Mouse (Mus musculus) CH12F3 (cell line): ENCODE results near the gene Oas1g.
"Not testable (repeated sequence)": the region's sequence is repeated elsewhere in the genome, so short reads cannot be mapped to it uniquely, and the experiment has no call there.

Source experiments
- in situ Hi-C: fragments of 300-500 bp; cut with MboI; formaldehyde crosslinking; loops from 2 replicates; pipeline ENCODE4 v1.14.3; 2020; ENCODE audit warnings: low sequenced_read_pairs

Oas1g gene

GRCm38 (mm10) chr5:120890991-120891390 is 3.6 kb upstream of the Oas1g start:
- in situ Hi-C loops = no loop called here

GRCm38 (mm10) chr5:120890026-120890425 is 2.6 kb upstream of the Oas1g start:
- in situ Hi-C loops = no loop called here

GRCm38 (mm10) chr5:120888294-120888815 is 942 bp upstream of the Oas1g start:
- in situ Hi-C loops = not testable (repeated sequence)

GRCm38 (mm10) chr5:120887831-120888230 is 418 bp upstream of the Oas1g start:
- in situ Hi-C loops = no loop called here

- in situ Hi-C loops = not testable (repeated sequence)
Measured at GRCm38 (mm10) chr5:120881681-120882080, 5.7 kb downstream of the Oas1g start.

GRCm38 (mm10) chr5:120878803-120879202 is 8.6 kb downstream of the Oas1g start:
- in situ Hi-C loops = not testable (repeated sequence)

- in situ Hi-C loops = not testable (repeated sequence)
Measured at GRCm38 (mm10) chr5:120877407-120877806, 10.0 kb downstream of the Oas1g start.

GRCm38 (mm10) chr5:120876839-120877238 is 10.6 kb downstream of the Oas1g start:
- in situ Hi-C loops = not testable (repeated sequence)

- in situ Hi-C loops = no loop called here
Measured at GRCm38 (mm10) chr5:120871469-120871868, 15.9 kb downstream of the Oas1g start.

- in situ Hi-C loops = no loop called here
Measured at GRCm38 (mm10) chr5:120870782-120871181, 16.6 kb downstream of the Oas1g start.

GRCm38 (mm10) chr5:120870081-120870480 is 17.3 kb downstream of the Oas1g start:
- in situ Hi-C loops = no loop called here

- in situ Hi-C loops = no loop called here
Measured at GRCm38 (mm10) chr5:120869436-120870015, 17.9 kb downstream of the Oas1g start.

GRCm38 (mm10) chr5:120865336-120865860 is 22.0 kb downstream of the Oas1g start:
- in situ Hi-C loops = no loop called here

GRCm38 (mm10) chr5:120861121-120861520 is 26.3 kb downstream of the Oas1g start, which contains the start of gene Oas1h:
TSS of gene Oas1h (plus strand) at chr5:120861421.
- in situ Hi-C loops = no loop called here

- in situ Hi-C loops = no loop called here
Measured at GRCm38 (mm10) chr5:120859241-120859640, 28.2 kb downstream of the Oas1g start.

GRCm38 (mm10) chr5:120849601-120850136 is 37.7 kb downstream of the Oas1g start:
- in situ Hi-C loops = no loop called here

- in situ Hi-C loops = no loop called here
Measured at GRCm38 (mm10) chr5:120847067-120847466, 40.3 kb downstream of the Oas1g start, which contains the start of gene Oas1f. TSS of gene Oas1f (plus strand) at chr5:120847367.

- in situ Hi-C loops = no loop called here
Measured at GRCm38 (mm10) chr5:120844713-120845112, 42.7 kb downstream of the Oas1g start.

- in situ Hi-C loops = no loop called here
Measured at GRCm38 (mm10) chr5:120836731-120837585, 50.5 kb downstream of the Oas1g start.

GRCm38 (mm10) chr5:120833335-120834280 is 53.8 kb downstream of the Oas1g start:
- in situ Hi-C loops = no loop called here
